Mouse (Mus musculus) hindlimb bud, embryonic 11.5 days (tissue): Measurements from ENCODE around the gene Maip1.

ENCODE experiments used
- DNase-seq: peaks from one replicate; pipeline ENCODE4 v3.0.0-alpha.2; 2012; ENCODE audit warnings: low read depth, low spot score; ENCODE audit errors: extremely low spot score

Maip1 gene

DNA sequence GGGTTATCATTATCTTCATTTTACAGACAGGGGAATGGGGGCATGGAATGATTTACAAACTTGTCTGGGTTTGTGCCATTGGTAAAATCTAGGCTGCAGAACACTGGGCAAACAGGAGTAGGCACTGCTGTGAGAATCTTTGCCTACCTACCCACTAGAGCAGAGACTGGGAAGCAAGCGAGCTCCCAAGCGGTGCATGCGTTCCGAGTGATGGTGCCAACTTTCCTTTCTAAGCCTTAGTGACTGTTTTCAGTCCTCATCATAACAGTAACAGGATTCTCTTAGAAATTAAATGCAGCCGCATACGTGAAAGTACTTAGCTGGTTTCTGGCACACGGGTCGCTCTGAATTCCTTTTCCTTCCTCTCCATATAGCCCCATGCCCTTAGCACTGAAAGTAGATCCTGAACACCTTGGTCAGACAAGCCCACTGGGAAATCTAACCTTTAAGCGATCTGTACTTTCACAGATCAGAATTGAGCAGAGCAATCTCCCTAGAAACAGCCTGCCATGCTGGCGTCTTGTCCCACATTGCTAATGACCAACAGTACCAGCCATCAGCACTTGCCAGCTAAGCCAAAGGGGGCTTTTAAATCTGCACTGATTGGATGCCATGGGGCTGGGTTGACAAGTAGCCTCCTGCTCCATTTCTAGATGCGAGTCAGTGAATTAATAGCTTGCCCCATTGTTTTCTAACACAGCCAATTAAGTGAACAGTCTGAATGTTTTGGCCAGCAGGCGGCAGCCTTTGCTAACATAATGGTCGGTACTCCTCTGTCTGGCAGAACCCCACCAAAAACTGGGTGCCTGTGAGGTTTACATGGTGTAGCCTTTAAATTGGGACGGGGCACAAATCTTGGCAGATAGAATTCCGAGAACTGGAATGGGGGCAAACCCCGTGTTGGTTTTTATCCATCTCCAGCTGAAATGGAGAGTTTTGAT lies 22.5 kb downstream of the Maip1 start:
- DNase-seq = peak; percentile 83

DNA sequence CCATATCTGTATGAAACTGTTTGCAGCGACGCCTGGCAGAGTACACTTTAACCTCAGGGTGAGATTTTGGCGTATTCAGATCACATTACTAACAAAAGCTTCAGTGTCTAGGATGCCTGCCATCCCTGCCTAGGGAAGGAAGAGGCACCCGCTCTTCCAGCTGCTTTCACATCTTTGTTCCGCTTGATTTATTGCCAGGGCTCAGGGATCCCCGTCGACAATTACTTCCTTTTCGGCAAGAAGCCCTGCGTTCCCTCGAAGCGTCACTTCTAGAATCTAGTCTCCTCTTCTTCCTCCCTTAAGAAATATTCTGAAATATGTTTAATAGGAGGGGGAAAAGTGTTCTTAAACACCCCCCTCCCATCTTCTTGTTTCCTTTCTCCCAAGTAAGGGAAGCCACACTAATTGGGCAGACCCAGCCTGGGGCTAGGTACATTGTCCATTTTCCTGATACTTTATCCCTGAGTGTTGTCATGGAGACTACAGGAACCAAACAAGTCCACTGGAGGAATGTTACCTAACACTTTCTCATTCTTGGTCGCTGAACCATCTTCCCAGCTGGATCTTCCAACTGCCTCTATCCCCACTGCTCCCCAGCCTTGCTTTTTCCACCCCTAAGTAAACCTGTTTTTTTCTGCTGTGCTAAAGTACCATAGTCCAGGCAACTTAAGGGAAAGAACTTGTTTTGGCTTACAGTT lies 23.8 kb downstream of the Maip1 start:
- DNase-seq = no peak

DNA sequence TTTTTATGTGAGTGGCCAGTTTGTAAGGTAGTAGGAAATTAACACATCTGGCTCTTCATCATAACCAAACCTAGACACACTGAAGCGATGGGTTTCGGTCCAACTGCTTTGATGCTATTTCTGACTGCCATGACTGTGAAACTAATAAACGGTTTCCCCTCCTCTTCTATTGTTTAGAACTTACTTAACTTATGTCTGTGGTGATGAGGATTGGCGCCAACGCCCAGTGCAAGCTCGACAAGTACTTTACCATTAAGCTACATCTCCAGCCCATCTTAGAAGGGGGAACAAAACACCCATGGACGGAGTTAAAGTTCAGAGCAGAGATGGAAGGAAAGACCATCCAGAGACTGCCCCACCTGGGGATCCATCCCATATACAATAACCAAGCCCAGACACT lies 27.0 kb downstream of the Maip1 start:
- DNase-seq = no peak

DNA sequence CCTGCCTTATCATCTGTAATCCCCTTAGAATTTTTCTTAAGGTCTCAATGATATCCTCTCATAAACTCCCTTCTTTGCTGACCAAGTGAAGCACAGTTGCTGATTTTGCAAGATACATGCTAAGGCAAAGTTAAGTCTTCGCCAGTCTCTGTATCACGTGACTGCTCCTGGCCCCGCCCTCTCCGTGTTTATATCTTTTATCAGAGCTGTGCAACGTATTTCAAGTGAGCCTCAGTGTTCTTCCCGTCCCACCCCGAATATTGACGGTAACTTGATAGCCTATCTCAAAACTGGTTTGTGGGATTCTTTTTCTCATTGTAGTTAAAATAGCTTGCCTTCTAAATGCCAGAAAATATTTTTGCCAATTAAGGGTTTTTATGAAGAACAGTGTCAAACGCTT lies 30.3 kb downstream of the Maip1 start:
- no peak for DNase-seq

DNA sequence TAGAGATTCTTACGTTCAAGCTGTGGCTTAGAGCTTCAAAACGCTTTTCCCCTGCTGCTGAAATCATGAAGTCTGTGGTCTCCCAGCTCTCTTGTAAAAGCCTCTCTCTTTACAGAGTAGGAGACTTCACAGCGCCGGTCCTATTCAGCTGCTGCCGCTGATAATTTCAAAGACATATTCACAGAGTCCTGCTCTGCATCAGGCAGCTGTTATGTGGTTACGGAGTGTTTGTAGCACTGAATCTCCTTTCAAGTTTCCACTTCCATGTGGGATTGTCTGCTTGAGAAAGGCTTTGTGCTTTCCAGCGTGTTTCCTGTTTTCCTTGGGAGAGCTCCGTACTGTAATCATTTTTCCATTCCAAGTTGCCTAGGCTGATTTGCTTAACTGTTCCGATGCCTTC lies 30.8 kb downstream of the Maip1 start:
- DNase-seq = no peak

DNA sequence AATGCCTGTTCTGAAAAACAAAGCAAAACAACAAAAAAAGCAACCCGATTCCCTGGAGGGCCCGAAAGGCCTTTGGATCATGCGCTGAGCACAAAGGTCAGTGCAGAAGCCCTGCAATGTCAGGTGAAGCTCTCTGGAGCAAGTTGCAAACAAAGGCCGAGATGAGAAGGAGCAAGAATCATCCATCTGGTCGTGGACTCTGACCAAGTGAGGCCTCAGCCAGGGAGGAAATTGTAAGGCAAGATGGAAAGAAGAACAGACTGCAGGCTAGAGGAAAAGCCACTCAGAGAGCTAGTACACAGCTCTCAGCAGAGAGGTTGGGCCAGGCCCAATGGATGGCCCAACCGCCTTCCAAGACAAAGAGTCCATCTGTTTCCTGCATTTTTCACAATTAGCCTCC lies 32.9 kb downstream of the Maip1 start:
- DNase-seq = no peak

DNA sequence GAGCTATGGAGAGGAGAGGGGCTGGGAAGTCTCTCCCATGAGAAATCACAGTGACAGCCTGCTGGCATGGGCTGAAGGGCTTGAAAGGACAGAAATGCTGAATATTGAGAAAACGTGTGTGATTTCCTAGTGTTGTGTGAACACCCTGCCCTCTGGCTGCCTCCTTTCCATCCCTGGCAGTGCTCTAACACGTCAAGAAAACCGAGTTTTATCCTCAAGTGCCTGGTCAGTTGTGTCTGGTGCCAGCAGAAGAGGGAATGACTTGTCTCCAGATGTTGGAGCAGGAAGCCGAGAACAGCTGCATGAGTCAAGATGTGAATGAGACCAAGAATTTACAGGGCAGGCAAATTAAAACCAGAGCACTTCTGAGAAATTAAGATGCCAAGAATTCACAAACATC lies 34.6 kb downstream of the Maip1 start:
- no peak for DNase-seq

DNA sequence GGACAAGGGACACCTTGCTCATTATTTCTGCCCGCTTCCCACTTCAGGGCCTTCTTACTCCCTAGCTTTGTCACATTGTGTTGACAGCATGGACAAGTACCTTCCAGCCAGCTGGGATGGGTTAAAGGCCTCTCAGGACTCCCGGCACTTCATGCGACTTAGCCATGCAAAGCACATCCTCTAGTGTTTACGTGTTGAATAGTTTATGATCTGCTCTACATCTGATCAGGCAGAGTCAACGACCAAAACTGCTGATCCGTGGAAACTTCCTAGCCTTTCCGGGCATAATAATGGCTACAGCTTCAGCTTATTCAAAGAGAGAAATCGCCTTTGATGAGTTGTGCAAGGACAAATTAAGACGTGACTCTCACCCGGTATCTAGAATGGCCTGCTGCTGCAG lies 39.6 kb downstream of the Maip1 start:
- no peak for DNase-seq

DNA sequence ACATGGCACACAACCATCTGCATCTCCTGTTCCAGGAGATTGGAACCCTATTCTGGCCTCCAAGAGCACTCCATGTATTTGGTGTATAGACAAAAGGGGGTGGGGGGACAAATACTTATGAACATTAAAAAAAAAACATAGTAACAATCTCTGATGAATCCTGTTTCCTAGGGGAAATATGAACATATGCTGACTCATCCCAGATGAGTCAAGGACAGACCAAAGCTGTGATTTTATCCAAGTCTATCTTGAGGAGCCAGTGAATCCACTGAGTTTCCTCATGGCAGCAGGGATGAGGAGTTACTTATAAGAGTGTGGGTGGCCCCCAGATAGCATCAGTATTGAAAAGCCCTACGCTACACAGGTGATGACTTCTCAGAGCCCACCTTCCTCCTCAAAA lies 44.1 kb downstream of the Maip1 start:
- DNase-seq = no peak

DNA sequence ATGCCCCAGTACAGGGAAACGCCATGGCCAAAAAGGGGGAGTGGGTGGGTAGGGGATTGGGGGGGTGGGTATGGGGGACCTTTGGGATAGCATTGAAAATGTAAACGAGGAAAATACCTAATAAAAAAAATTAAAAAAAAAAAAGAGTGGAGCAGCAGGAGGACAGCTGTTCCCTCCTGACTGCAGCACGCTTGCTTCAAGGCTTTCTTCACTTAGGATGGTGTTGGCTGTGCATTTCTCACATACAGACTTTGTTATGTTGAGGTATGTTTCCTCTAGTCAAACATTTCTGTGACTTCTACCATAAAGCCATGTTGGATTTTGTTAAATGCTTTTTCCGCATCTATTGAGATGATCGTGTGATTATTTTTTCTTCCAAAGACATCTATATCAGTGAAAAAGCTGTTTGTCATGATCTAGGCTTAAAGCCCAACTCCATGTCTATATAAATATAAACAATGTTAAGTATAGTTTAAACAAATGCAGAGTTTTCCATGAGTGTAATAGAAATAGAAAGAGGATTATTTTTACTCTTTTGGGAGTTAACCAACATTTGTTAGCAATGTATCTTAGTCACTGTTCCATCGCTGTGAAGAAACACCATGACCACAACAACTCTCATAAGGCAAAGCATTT lies 54.3 kb downstream of the Maip1 start:
- no peak for DNase-seq
